Mouse (Mus musculus): ENCODE results near the gene Ntng1.

Gene Ntng1

DNA sequence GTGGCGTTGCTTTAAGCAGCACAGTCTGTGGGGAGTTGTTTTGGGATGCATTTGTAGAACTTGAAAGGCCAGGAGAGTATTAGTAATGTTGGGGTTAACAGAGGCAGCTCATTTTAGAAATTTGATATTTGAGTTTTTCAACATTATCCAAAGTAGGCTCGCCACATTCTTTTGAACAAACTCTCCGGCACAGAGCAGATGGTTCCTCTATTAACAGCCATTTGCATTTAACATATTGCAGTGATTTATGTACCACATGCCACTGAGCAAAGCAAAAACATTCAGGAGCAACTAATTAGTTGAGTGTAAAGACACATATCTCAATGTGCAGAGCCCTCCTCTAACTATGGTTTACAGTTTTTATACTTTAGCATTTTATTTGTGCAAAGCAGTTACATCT is 224.8 kb downstream of the Ntng1 start:
- no peak for DNase-seq

- no peak for DNase-seq
Measured at GRCm38 (mm10) chr3:109917926-109918694, 225.7 kb downstream of the Ntng1 start.

DNA sequence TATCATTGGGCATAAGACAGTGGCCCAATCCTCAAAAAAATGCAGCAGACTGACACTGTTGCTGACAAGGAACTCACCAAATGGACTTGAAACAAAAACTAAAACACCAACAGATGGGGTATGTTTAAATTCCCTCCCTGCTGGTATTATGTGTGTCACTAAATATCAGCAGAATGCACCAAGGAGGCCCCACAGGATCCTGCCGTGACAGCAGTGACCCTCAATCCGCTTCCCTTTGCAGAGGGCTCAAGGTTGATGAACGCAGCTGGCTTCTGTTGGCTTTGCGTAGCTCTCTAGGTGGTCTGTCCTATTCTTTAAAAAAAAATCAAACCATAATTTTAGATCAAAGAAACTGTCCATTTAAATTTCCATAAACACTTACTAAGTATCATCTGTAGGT is 226.7 kb downstream of the Ntng1 start:
- DNase-seq, result no peak

- DNase-seq, result no peak
Measured at GRCm38 (mm10) chr3:109914226-109914625, 229.6 kb downstream of the Ntng1 start.

GRCm38 (mm10) chr3:109890600-109890999 is 253.2 kb downstream of the Ntng1 start:
- DNase-seq, result no peak

DNA sequence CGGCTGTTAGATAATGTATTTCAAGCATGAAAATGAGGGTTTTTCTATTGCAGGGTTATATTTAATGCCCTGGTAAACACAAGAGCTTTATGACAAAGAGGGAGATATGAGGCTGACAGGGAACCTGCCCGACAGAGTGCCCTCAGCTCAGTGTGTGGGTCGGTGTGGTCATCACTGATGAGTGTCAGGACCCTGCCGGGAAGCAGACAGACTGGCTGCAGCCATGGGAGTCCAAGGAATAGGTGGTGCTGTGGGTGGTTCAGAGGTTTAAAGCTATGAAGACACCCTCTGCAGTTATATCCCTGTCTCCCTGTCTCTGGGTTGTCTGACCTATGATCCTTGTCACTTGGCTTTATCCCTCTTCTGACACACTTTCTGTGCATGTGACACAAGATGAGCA is 258.1 kb downstream of the Ntng1 start:
- DNase-seq, result no peak

- no peak for DNase-seq
Measured at GRCm38 (mm10) chr3:109879061-109879460, 264.8 kb downstream of the Ntng1 start.

GRCm38 (mm10) chr3:109871986-109872385 is 271.8 kb downstream of the Ntng1 start:
- DNase-seq, result no peak

DNA sequence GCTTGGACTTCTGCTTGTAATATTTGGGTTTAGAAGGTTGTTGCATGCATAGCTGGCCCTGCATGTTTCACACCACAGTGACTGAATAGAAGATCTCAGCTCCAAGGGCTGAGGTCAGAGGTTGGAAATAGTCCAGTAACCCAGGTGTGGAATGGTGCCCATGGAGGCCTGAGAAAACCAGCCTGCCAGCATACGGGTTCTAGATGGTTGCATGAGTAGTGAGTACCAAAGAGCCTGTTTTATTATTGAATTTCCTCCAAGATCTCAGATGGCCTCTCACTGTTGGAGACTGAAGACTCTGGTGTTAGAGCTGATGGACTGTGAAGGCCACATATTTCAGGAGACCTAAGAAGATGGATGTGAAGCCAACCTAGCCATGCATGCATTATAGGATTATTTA is 285.5 kb downstream of the Ntng1 start:
- no peak for DNase-seq

DNA sequence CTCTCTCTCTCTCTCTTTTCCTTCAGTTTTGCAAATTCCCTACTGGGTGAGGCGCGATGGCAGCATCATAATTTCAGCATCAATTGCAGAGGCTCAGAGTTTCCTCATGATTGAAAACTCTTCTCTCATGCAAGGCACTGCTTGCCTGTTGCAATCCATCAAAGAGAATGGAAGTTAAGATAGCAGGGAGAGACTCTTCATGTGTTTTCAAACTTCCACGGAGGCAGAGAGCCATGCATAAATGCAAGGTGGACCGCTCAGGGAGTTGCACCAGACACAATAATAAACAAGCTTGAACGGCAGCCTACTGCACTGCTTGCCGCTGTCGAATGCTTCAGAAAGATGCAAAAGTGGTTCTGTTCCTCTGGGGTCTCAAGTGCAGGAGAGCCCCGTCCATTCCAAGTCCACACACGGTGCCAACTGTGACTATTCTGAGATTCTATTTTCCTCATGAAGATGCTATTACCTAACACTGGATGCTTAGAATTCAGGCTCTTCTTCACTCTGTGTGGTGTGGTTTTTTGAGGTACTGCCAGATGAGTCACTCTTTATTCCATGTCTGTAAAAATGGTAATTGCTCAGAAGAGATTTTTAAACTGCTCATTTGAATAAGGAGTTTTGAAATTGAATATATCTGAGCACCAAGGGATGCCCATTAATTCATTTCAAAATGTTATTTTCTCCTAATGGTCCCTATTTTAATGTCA is 289.2 kb downstream of the Ntng1 start:
- peak; percentile 40 for DNase-seq

- DNase-seq, result no peak
Measured at GRCm38 (mm10) chr3:109846660-109847059, 297.2 kb downstream of the Ntng1 start.

DNA sequence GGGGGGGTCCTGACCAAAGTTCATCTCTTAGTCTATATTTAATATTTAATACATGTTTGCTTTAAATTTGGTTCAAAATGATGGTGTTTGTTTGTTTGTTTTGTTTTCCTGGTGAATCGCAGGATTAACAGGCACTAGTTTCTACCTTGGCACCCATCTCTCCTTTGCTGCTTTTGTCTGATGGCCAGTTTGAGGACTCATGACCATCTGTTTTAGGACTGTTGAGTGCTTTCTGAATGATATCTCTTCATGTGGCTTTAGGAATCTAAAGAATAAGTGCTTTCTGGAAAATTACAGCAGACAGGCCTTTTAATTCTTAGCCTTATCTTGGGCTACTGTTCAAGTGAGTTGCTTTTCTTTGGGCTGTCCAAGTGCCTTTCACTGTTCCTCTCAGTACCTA is 318.0 kb downstream of the Ntng1 start:
- no peak for DNase-seq

DNA sequence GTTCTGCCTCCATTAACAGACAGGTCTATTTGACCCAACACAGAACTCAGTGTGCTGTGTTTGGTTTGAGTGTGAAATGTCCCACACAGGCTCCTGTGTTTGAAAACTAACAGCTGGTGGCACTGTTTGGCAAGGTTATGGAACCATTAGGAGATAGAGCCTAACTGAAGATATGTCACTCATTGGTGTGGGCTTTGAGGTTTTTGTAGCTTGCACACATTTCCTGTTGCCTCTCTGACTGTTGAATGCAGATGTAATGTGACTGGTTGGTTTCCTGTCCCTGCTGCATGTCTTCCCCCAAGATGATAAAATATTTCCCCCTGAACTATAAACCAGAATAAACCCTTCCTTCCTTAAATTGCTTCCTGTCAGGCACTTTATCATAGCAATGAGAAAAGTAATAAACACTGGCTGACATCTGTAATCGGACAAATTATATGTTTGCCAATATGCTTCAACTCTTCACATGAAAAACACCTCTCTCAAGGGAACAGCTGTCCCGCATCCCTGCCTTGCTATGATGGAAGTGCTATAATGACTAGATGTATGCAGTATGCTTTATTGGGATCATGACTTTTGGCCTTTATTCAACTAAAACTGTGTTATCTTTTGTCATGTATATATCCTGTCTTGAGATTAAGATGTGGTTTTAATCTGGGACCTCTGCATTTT is 320.9 kb downstream of the Ntng1 start:
- DNase-seq, result no peak

- no peak for DNase-seq
Measured at GRCm38 (mm10) chr3:109818821-109819685, 324.8 kb downstream of the Ntng1 start.

DNA sequence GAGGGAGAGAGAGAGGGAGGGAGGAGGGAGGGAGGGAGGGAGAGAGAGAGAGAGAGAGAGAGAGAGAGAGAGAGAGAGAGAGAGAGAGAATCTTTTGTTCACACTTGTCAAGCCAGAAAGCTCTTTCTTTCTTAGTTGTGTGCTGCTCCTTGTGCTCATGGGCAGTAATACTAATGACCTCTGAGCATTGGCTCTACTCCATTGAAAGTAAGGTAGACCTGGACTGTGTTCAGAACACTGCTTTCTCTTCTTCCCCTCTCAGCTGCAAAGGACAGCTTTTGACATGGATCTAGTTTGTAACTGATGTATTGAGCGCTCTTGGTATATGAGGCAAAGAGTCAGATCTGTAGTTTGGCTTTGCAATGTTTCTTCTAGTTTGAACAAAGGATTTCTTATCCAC is 334.7 kb downstream of the Ntng1 start:
- DNase-seq, result no peak

DNA sequence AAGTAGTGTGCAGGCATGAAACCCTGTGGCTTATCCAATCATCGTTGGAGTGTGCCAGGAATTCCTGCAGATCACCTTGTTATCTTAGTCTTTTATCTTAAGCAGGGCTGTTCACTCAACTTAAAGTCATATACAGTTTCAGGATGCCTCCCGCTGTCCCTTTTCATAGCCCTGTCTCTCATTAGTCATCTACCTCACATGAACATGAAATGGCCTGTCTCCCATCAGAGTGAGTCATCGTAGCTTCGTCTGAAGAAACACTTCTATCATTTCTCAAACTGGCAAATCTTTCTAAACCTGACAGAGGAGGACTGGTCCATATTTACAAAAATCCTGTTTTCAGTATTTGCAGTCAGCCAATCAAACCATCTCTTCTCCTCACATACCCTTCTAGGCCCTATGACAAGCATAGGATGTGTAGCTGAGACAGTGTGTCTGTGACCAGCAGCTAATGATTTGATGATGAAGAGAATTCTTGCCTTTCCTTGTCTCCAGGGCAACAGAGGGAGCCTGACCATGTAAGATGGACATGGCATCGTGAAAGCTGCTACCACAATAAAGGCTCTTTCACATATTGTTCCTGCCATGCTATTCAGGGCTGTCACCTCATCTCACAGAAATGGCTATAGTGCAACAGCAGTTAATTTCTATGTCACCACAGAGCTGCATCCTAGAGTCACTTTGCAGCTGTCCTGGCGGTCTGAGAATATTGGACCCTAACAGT is 336.4 kb downstream of the Ntng1 start:
- DNase-seq, result no peak

DNA sequence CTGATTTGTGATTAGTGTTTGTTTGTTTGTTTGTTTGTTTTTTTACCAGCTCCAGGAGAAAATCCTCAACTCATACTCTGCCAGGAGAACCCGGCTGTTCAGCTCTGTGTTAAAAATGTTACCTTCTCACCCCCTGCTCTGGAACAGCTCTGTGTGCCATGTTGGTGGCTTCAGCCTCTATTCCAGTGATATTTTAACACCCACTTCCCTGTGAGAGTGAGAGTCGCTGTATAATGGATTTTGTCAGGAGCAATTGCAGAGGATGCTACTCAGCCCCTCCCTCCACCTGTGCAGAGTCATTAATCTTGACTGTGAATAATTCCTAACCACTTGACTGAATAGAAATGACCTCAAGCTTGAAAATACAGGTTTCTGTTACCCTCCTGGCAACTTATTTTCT is 339.7 kb downstream of the Ntng1 start:
- no peak for DNase-seq

GRCm38 (mm10) chr3:109803616-109804015 is 340.2 kb downstream of the Ntng1 start:
- DNase-seq, result no peak

DNA sequence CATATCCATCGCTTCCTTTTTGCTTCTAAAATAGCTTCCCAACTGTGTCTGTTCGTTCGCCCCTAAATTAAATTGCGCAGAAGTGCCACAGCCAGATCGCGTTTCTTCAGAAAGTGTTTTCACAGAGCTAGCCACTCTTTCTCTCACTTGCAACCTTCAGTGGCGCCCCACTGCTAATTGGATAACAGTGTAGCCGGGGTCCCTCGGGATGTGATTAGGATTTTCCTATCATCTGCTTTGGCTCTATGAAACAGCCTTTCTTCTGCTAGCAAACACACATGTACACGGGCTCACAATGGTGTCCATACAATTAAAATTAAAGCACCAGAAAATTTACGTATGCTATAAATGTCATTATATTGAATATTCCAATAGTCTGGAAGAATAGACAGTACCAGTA is 346.5 kb downstream of the Ntng1 start:
- no peak for DNase-seq

DNA sequence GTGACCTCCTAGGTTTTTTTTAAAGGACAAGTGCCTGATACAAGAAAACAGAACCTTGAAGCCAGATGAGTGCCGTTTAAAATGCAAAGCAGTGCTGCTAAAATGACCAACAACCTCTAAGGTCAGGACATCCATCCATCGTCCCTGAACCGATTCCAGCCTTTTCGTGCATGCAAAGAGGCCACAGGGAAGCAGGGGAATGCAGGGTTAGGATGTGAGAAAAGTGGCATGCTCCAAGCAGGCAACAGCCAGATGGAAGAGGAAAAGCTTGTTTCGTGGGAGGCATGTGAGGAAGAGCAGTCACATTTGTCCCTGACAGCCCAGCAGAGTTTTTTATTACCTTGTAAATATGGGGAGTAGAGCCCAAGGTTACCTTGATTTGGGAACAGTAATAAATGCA is 360.6 kb downstream of the Ntng1 start:
- DNase-seq, result peak; percentile 20

DNA sequence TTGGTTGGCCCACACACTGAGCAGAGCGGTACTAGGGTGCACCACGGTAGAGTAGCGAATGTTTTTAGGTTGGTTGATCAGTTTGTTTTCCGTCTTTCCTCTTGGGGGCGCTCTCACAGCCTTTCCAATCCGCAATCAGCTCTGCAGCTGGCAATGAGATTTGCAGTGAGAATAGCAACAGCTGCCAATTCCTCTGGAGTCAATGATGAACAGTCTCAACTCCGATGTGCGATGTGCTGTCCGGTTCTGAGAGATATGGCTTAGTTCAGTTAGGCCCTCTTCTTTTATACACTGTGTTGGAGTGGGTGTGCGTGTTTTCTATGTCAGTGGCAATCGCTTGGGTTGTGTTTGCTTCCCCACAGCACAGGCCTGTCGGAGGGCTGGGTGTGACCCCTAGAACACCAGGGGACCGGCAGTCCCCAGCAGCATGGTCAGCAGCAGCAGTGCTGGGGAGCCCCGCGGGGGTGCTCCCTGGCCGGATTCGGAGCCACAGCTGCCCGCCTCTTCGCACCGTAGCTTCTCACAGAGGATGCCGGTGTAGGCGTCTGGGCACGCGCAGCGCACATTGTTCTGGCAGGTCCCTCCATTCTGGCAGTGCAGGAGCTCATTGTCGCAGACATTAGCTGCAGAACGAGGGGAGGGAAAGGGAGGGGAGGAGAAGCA is 361.4 kb downstream of the Ntng1 start:
- peak; percentile 79 for DNase-seq

GRCm38 (mm10) chr3:109781917-109782288 is 361.9 kb downstream of the Ntng1 start:
- DNase-seq, result no peak
